Mouse (Mus musculus): Measurements from ENCODE around the gene Tmem95. TPM values are rescaled to one million over a fixed set of nuclear protein-coding genes. Genes with fewer than 3 reads are reported as not detected.
A peak's percentile ranks its signal among the peaks of the same experiment; 100 is the strongest.
"Not testable (repeated sequence)": the region's sequence is repeated elsewhere in the genome, so short reads cannot be mapped to it uniquely, and the experiment has no call there.

Tmem95 gene
- polyA plus RNA-seq, 1 experiment = not detected

GRCm38 (mm10) chr11:69918118-69918517 lies 40.3 kb upstream of the Tmem95 start:
- Histone ChIP-seq H3K27ac (ENCODE audit: insufficient read depth, low read length) (no peak overlapping the region), H3K4me3 (ENCODE audit: insufficient read depth, low read length) (no peak overlapping the region), H3K4me1 (ENCODE audit: control insufficient read depth, insufficient read depth, low read length) (peaks cover 19% of the 10 kb centered on the region)
- TF ChIP-seq CTCF (IDR thresholded peaks at IDR 0.05; ENCODE audit: borderline replicate concordance, insufficient read depth, low read length) = no peak
- TF ChIP-seq POLR2A (IDR thresholded peaks at IDR 0.05; ENCODE audit: low read depth, low read length) = no peak

GRCm38 (mm10) chr11:69917379-69917948 lies 39.6 kb upstream of the Tmem95 start:
- TF ChIP-seq POLR2A (IDR thresholded peaks at IDR 0.05; ENCODE audit: low read depth, low read length) (no peak), CTCF (IDR thresholded peaks at IDR 0.05; ENCODE audit: borderline replicate concordance, insufficient read depth, low read length) (no peak)
- Histone ChIP-seq H3K27ac (ENCODE audit: insufficient read depth, low read length) (no peak overlapping the region), H3K4me3 (ENCODE audit: insufficient read depth, low read length) (no peak overlapping the region), H3K4me1 (ENCODE audit: control insufficient read depth, insufficient read depth, low read length) (peaks cover 19% of the 10 kb centered on the region)

- not testable (repeated sequence) for H3K4me3 ChIP-seq (ENCODE audit: insufficient read depth, low read length); H3K27ac ChIP-seq (ENCODE audit: insufficient read depth, low read length)
- peaks cover 19% of the 10 kb centered on the region for H3K4me1 ChIP-seq (ENCODE audit: control insufficient read depth, insufficient read depth, low read length)
Measured at GRCm38 (mm10) chr11:69916652-69917378, 39.0 kb upstream of the Tmem95 start.

- Histone ChIP-seq H3K4me3 (ENCODE audit: insufficient read depth, low read length) (no peak overlapping the region), H3K4me1 (ENCODE audit: control insufficient read depth, insufficient read depth, low read length) (peaks cover 19% of the 10 kb centered on the region), H3K27ac (ENCODE audit: insufficient read depth, low read length) (no peak overlapping the region)
- TF ChIP-seq CTCF (IDR thresholded peaks at IDR 0.05; ENCODE audit: borderline replicate concordance, insufficient read depth, low read length) (no peak), POLR2A (IDR thresholded peaks at IDR 0.05; ENCODE audit: low read depth, low read length) (0 out of 2 replicates have a peak, but pooled peaks have one; percentile 11)
Measured at GRCm38 (mm10) chr11:69915667-69916627, 38.1 kb upstream of the Tmem95 start.

- peak overlapping the region; percentile 60 for H3K4me3 ChIP-seq (ENCODE audit: insufficient read depth, low read length)
- TF ChIP-seq CTCF (IDR thresholded peaks at IDR 0.05; ENCODE audit: borderline replicate concordance, insufficient read depth, low read length) (no peak), POLR2A (IDR thresholded peaks at IDR 0.05; ENCODE audit: low read depth, low read length) (no peak)
- peaks cover 19% of the 10 kb centered on the region for H3K4me1 ChIP-seq (ENCODE audit: control insufficient read depth, insufficient read depth, low read length)
- no peak overlapping the region for H3K27ac ChIP-seq (ENCODE audit: insufficient read depth, low read length)
Measured at GRCm38 (mm10) chr11:69914917-69915430, 37.2 kb upstream of the Tmem95 start.

- peak overlapping the region; percentile 38; the same call in 1 of the 2 replicates for H3K27ac ChIP-seq (ENCODE audit: insufficient read depth, low read length)
- H3K4me1 ChIP-seq (ENCODE audit: control insufficient read depth, insufficient read depth, low read length) = peaks cover 19% of the 10 kb centered on the region
- H3K4me3 ChIP-seq (ENCODE audit: insufficient read depth, low read length) = peak overlapping the region; percentile 60
- TF ChIP-seq POLR2A (IDR thresholded peaks at IDR 0.05; ENCODE audit: low read depth, low read length) (no peak), CTCF (IDR thresholded peaks at IDR 0.05; ENCODE audit: borderline replicate concordance, insufficient read depth, low read length) (no peak)
Measured at GRCm38 (mm10) chr11:69914372-69914764, 36.5 kb upstream of the Tmem95 start.

- H3K27ac ChIP-seq (ENCODE audit: insufficient read depth, low read length) = peak within 1 kb of the TSS; percentile 38; the same call in 1 of the 2 replicates
- peaks cover 15% of the 10 kb centered on the region for H3K4me1 ChIP-seq (ENCODE audit: control insufficient read depth, insufficient read depth, low read length)
- peak within 1 kb of the TSS; percentile 60 for H3K4me3 ChIP-seq (ENCODE audit: insufficient read depth, low read length)
- TF ChIP-seq POLR2A (IDR thresholded peaks at IDR 0.05; ENCODE audit: low read depth, low read length) (peak; percentile 34; the same call in 1 of the 2 replicates), CTCF (IDR thresholded peaks at IDR 0.05; ENCODE audit: borderline replicate concordance, insufficient read depth, low read length) (no peak)
Measured at GRCm38 (mm10) chr11:69913554-69914371, 35.9 kb upstream of the Tmem95 start, which contains the start of gene Gps2. Gene Gps2, plus strand, starts transcription at chr11:69913888.

GRCm38 (mm10) chr11:69912716-69913530 lies 35.1 kb upstream of the Tmem95 start:
- Histone ChIP-seq H3K27ac (ENCODE audit: insufficient read depth, low read length) (no peak overlapping the region), H3K4me1 (ENCODE audit: control insufficient read depth, insufficient read depth, low read length) (peaks cover 11% of the 10 kb centered on the region; the same call in 1 of the 2 replicates), H3K4me3 (ENCODE audit: insufficient read depth, low read length) (peak overlapping the region; percentile 29)
- TF ChIP-seq CTCF (IDR thresholded peaks at IDR 0.05; ENCODE audit: borderline replicate concordance, insufficient read depth, low read length) (no peak), POLR2A (IDR thresholded peaks at IDR 0.05; ENCODE audit: low read depth, low read length) (no peak)

All from embryonic fibroblast, embryonic 13.5 days (primary cell).